Mouse (Mus musculus): Measurements from ENCODE around the gene R3hdm2.

- TF ChIP-seq POLR2A (IDR thresholded peaks at IDR 0.05; ENCODE audit: borderline replicate concordance, extremely low read depth, insufficient read depth, insufficient read length, poor library complexity, severe bottlenecking): no peak
- TF ChIP-seq CTCF (IDR thresholded peaks at IDR 0.05; ENCODE audit: borderline replicate concordance, extremely low read depth, insufficient read depth, insufficient read length): no peak
These were observed 136.6 kb downstream of the R3hdm2 start for GRCm38 (mm10) chr10:127516576-127517260.

All from brain, embryonic 14.5 days (tissue).